Mouse (Mus musculus) embryonic stem cell, embryonic (primary cell): Measurements from ENCODE around the gene Rapgef1.

ENCODE experiments used
- CTCF ChIA-PET, 4 experiments: fragments of 300-600 bp in 2 of 4; fragments of 350-600 bp in 2 of 4; sonication (Branson Sonifier 250); formaldehyde crosslinking; loops; one replicate each; lab custom pipeline; 2022; ENCODE audit warnings: inconsistent platforms in 2 of 4; lab: Charles Lee
- POLR2A ChIA-PET, 4 experiments: fragments of 300-600 bp in 2 of 4; fragments of 350-600 bp in 2 of 4; sonication (Branson Sonifier 250); formaldehyde crosslinking; loops; one replicate each; lab custom pipeline; 2022; ENCODE audit warnings: antibody characterized with exemption in 4 of 4, inconsistent platforms in 1 of 4; lab: Charles Lee

Gene Rapgef1

DNA sequence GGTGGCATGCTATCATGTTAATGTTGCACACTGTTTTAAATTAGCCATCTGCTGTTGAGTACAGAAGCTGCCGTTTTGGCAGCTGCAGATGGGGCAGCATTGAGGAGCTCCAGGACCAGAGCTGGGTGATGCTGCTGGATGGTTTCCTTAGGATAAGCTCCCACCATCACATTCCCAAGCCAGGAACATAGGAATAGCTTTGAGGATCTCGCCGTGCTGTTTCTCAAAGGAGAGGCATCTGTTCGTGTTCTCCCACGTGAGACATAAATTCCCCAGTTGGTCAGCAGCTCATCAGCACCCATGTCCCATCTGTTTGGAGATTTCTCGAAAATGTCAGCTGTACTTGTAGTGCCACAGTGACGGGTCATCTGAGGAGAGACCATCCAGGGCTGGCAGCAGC is 28.3 kb downstream of the Rapgef1 start:
- ChIA-PET CTCF (interaction anchor here in 3 of 4 experiments (0.5 to 1.8 kb wide), 6 partner anchors 17 to 34 kb away, joined by 3 to 9 read pairs (median 3); partner anchors contain the start of gene Rapgef1 (in 2 of the 3)), POLR2A (interaction anchor here in 3 of 4 experiments (0.7 to 23.6 kb wide), 8 partner anchors 10 to 154 kb away, joined by 3 to 646 read pairs (median 3); no protein-coding TSS in a partner anchor)

DNA sequence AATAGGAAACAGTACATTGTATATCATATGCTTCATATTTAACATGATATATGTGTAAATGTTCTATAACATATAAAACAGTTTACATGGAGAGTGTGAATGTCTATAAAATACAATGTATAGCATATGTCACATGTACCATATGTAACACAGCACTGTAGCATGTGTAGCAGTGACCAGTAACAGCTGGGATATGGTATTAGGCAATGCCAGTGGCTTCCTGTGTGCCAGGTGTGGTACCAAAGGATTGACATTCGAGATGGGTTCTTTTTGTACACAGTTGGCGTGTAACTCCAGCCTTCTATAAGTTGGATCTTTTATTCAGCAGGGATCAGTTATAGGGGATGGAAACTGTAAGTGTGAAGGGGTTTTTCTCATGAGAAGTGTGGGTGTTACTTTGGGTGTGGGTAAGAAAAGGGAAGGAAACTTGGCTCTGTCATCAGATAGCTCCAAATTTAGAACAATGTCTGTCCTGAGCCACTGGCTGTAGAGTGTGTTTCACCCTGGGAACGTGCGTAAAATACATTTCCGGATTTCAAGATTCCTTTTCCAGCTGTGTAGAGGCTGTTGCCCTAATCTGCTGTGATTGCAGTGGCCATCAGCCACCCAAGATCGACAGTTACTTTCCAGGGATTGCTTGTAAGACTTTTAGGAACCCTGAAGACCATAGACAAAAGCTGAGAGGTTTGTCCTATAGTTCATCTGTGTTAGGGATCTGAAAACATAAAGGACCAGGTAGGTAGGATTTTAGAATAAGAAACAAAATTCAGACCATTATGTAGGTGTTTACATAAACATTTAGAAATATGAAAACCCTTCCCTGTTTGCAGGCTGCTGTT is 29.7 kb downstream of the Rapgef1 start:
- ChIA-PET POLR2A (interaction anchor here in 2 of 4 experiments (0.7 to 23.6 kb wide), 10 partner anchors 9 to 98 kb away, joined by 3 to 646 read pairs (median 4); partner anchors contain the start of gene Rapgef1 (in 1 of the 2)), CTCF (interaction anchor here in 2 of 4 experiments (1.0 to 1.8 kb wide), 6 partner anchors 16 to 30 kb away, joined by 3 to 9 read pairs (median 4); partner anchors contain the start of gene Rapgef1 (in 1 of the 2))

- ChIA-PET POLR2A (interaction anchor here in 2 of 4 experiments (0.7 to 23.6 kb wide), 15 partner anchors 8 to 98 kb away, joined by 3 to 646 read pairs (median 4); partner anchors contain the start of gene Rapgef1 (in 1 of the 2)), CTCF (interaction anchor here in 2 of 4 experiments (1.0 to 4.7 kb wide), 4 partner anchors 16 to 31 kb away, joined by 3 to 26 read pairs (median 4); partner anchors contain the start of gene Rapgef1 (in 1 of the 2))
Measured at GRCm38 (mm10) chr2:29649795-29650457, 30.4 kb downstream of the Rapgef1 start.

- CTCF ChIA-PET = interaction anchor here (0.6 to 4.7 kb wide), 13 partner anchors 11 to 175 kb away, joined by 3 to 26 read pairs (median 5); partner anchors contain the start of gene Rapgef1 (in 2 of the 4)
- POLR2A ChIA-PET = interaction anchor here in 2 of 4 experiments (1.1 to 23.6 kb wide), 17 partner anchors 8 to 96 kb away, joined by 3 to 646 read pairs (median 8); partner anchors contain the start of gene Rapgef1 (in 2 of the 2)
Measured at GRCm38 (mm10) chr2:29651876-29652275, 32.4 kb downstream of the Rapgef1 start.

DNA sequence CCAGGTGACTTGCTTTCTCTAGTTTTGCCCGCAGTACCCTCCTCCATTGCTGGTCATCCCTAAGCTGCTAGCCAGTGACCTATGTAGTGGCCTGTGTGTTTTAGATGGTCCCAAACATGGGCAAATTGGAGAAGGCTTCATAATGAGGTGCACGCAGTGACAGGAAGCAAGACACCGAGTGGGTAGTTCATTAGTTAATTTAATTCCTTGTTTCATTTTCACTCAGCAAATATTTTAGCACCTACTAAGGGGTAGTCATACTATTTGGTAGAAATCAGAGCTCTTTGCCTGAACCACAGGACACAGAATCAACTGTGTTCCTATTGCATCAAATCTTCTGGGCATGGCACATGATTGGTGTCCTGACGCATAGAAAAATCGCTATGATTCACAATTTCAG is 35.9 kb downstream of the Rapgef1 start:
- ChIA-PET CTCF (interaction anchor here (1.2 to 3.6 kb wide), 4 partner anchors 10 to 11 kb away, joined by 3 to 19 read pairs (median 11); no protein-coding TSS in a partner anchor), POLR2A (interaction anchor here in 2 of 4 experiments (1.0 to 23.6 kb wide), 12 partner anchors 10 to 93 kb away, joined by 3 to 646 read pairs (median 5); partner anchors contain the start of gene Rapgef1 (in 1 of the 2))

- ChIA-PET CTCF (interaction anchor here (0.6 to 3.6 kb wide), 5 partner anchors 9 to 46 kb away, joined by 3 to 19 read pairs (median 6); no protein-coding TSS in a partner anchor), POLR2A (interaction anchor here in 2 of 4 experiments (1.0 to 23.6 kb wide), 10 partner anchors 9 to 93 kb away, joined by 3 to 646 read pairs (median 6); partner anchors contain the start of gene Rapgef1 (in 1 of the 2))
Measured at GRCm38 (mm10) chr2:29656095-29656494, 36.6 kb downstream of the Rapgef1 start.

- ChIA-PET CTCF (interaction anchor here in 2 of 4 experiments (3.3 to 3.6 kb wide), 2 partner anchors 8 to 9 kb away, joined by 16 to 19 read pairs; no protein-coding TSS in a partner anchor), POLR2A (interaction anchor here in 2 of 4 experiments (1.1 to 23.6 kb wide), 6 partner anchors 9 to 87 kb away, joined by 3 to 646 read pairs (median 9); no protein-coding TSS in a partner anchor)
Measured at GRCm38 (mm10) chr2:29657089-29657488, 37.6 kb downstream of the Rapgef1 start.

- CTCF ChIA-PET = interaction anchor here in 2 of 4 experiments (0.6 to 1.6 kb wide), 3 partner anchors 8 to 18 kb away, joined by 3 read pairs; no protein-coding TSS in a partner anchor
- POLR2A ChIA-PET = interaction anchor here in 2 of 4 experiments (0.5 to 23.6 kb wide), 14 partner anchors 7 to 296 kb away, joined by 3 to 646 read pairs (median 5); no protein-coding TSS in a partner anchor
Measured at GRCm38 (mm10) chr2:29661751-29662191, 42.3 kb downstream of the Rapgef1 start.

- POLR2A ChIA-PET = interaction anchor here in 2 of 4 experiments (0.7 to 2.1 kb wide), 5 partner anchors 9 to 82 kb away, joined by 3 to 5 read pairs (median 3); no protein-coding TSS in a partner anchor
- CTCF ChIA-PET = no interaction called here
Measured at GRCm38 (mm10) chr2:29663260-29663877, 43.8 kb downstream of the Rapgef1 start.

DNA sequence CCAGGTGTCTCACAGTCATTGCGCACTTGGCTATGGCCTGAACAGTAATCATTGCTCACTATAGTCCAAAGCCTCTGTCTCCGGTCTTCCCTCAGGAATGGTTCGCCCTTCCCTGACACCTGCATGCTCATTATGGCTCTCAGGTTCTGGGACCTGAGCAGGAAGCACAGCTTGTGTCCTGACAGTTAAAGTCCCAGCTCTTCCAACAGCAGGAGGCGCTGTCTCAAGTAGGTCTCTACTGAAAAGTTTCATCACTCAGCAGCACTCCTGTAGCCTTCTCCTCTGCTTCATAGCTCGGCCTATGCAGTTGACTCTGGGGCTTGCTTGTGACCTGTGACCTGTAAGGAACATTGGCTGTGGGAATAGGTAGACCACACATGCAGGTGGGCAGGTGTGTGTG is 45.9 kb downstream of the Rapgef1 start:
- CTCF ChIA-PET = interaction anchor here (0.5 to 3.2 kb wide), 77 partner anchors 9 to 689 kb away, joined by 3 to 26 read pairs (median 4); partner anchors contain the start of genes Rapgef1 (in 3 of the 4), Gm13420 (in 1 of the 4) and Slc27a4 (in 1 of the 4)
- POLR2A ChIA-PET = interaction anchor here in 3 of 4 experiments (0.5 to 6.3 kb wide), 37 partner anchors 8 to 128 kb away, joined by 3 to 98 read pairs (median 7); partner anchors contain the start of gene Rapgef1 (in 2 of the 3)

- CTCF ChIA-PET = interaction anchor here (0.5 to 3.2 kb wide), 40 partner anchors 9 to 1203 kb away, joined by 3 to 26 read pairs (median 4); partner anchors contain the start of gene Rapgef1 (in 1 of the 4)
Measured at GRCm38 (mm10) chr2:29666589-29666988, 47.1 kb downstream of the Rapgef1 start.

DNA sequence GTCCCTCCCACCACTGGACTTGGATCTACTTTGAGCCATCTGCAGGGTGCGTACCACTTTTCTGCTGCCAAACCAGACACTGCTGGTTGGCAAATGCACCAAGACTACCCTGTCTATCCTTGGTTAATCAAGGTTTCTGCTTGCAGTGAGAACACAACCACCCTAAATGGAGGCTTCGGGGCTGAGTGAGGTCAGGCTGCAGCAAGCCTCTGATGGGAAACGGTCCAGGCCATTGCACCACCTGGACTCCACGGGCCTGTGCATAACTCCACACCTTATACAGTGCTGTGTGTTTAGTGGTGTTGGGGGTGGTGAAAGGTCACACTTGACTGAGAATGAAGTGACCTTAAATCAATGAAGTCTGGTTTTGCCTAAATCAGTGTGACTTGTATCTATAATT is 47.6 kb downstream of the Rapgef1 start:
- POLR2A ChIA-PET = interaction anchor here in 3 of 4 experiments (0.8 to 6.3 kb wide), 36 partner anchors 9 to 324 kb away, joined by 3 to 98 read pairs (median 7); partner anchors contain the start of gene Rapgef1 (in 1 of the 3)
- CTCF ChIA-PET = interaction anchor here (0.5 to 3.2 kb wide), 20 partner anchors 9 to 1203 kb away, joined by 3 to 26 read pairs (median 6); partner anchors contain the start of gene Rapgef1 (in 1 of the 4)

More at GRCm38 (mm10) chr2:29666589-29666988, 47.1 kb downstream of the Rapgef1 start:
- POLR2A ChIA-PET = interaction anchor here in 3 of 4 experiments (0.6 to 6.3 kb wide), 48 partner anchors 9 to 512 kb away, joined by 3 to 98 read pairs (median 6); partner anchors contain the start of gene Rapgef1 (in 1 of the 3)

GRCm38 (mm10) chr2:29668011-29668691 is 48.6 kb downstream of the Rapgef1 start:
- POLR2A ChIA-PET = interaction anchor here (0.7 to 6.3 kb wide), 33 partner anchors 7 to 80 kb away, joined by 3 to 98 read pairs (median 8); no protein-coding TSS in a partner anchor
- CTCF ChIA-PET = interaction anchor here in 1 of 4 experiments (0.8 to 2.5 kb wide), 3 partner anchors 23 to 762 kb away, joined by 3 to 12 read pairs (median 3); no protein-coding TSS in a partner anchor

GRCm38 (mm10) chr2:29668963-29669362 is 49.4 kb downstream of the Rapgef1 start:
- CTCF ChIA-PET = interaction anchor here (0.5 to 2.5 kb wide), 16 partner anchors 17 to 763 kb away, joined by 3 to 19 read pairs (median 5); partner anchors contain the start of genes Rapgef1 (in 2 of the 4) and Cercam (in 1 of the 4)
- POLR2A ChIA-PET = interaction anchor here (0.7 to 6.3 kb wide), 45 partner anchors 8 to 169 kb away, joined by 3 to 98 read pairs (median 6); partner anchors contain the start of gene Rapgef1 (in 3 of the 4)

GRCm38 (mm10) chr2:29669711-29670110 is 50.2 kb downstream of the Rapgef1 start:
- ChIA-PET POLR2A (interaction anchor here in 3 of 4 experiments (0.8 to 6.3 kb wide), 45 partner anchors 8 to 175 kb away, joined by 3 to 98 read pairs (median 5); partner anchors contain the start of gene Rapgef1 (in 2 of the 3)), CTCF (interaction anchor here (0.5 to 2.5 kb wide), 36 partner anchors 8 to 518 kb away, joined by 3 to 19 read pairs (median 4); partner anchors contain the start of genes Rapgef1 (in 3 of the 4) and Cercam (in 1 of the 4))
